Mouse (Mus musculus) kidney, adult 2 months (tissue): ENCODE measurements at regions not wholly inside any gene's neighbourhood (a gene's known extent, or its start where the extent isn't known, plus 50 kb on each side); places are given as distances from the start of the nearest gene placed in this dataset.

ENCODE experiments used
- DNase-seq: peaks from one replicate; pipeline ENCODE4 v3.0.0; 2021
- H3K27ac ChIP-seq: fragments of 200-500 bp; 2 replicates; pipeline ENCODE4 v1.5.1; 2012; ENCODE audit warnings: low read depth, low read length, control low read depth, inconsistent platforms; ENCODE audit not compliant: insufficient read depth
- H3K27me3 ChIP-seq: fragments of 200-500 bp; replicated peaks from 2 replicates; pipeline ENCODE4 v1.6.1; 2012; ENCODE audit warnings: mild to moderate bottlenecking, moderate library complexity, low read length, inconsistent platforms; ENCODE audit not compliant: control insufficient read depth, insufficient read depth
- H3K36me3 ChIP-seq: fragments of 200-500 bp; 2 replicates; pipeline ENCODE4 v1.6.1; 2012; ENCODE audit warnings: mild to moderate bottlenecking, moderate library complexity, low read length, inconsistent platforms; ENCODE audit not compliant: control insufficient read depth, insufficient read depth
- H3K4me1 ChIP-seq: fragments of 200-500 bp; 2 replicates; pipeline ENCODE4 v1.6.1; 2011; ENCODE audit warnings: low read length; ENCODE audit not compliant: control insufficient read depth, insufficient read depth
- H3K4me3 ChIP-seq: fragments of 200-500 bp; 2 replicates; pipeline ENCODE4 v1.5.1; 2011; ENCODE audit warnings: mild to moderate bottlenecking, low read depth, low read length, control low read depth; ENCODE audit not compliant: insufficient read depth
- CTCF ChIP-seq: fragments of 200-500 bp; conservative IDR thresholded peaks from 2 replicates; pipeline ENCODE4 v1.5.1; 2011; ENCODE audit warnings: low read depth, mild to moderate bottlenecking, control low read depth, low read length, moderate library complexity, mixed read lengths; ENCODE audit not compliant: insufficient read depth, insufficient read length
- POLR2A ChIP-seq: fragments of 200-500 bp; IDR thresholded peaks from one replicate; pipeline ENCODE4 v1.6.1; 2011; ENCODE audit warnings: low read depth, low read length, control low read depth
- WGBS: fragments of 180-500 bp; shearing (Covaris S2); methylation state at CpG from one replicate; pipeline ENCODE4 v1.1.7; 2018; 5-methylcytosine and 5-hydroxymethylcytosine counted together

DNA sequence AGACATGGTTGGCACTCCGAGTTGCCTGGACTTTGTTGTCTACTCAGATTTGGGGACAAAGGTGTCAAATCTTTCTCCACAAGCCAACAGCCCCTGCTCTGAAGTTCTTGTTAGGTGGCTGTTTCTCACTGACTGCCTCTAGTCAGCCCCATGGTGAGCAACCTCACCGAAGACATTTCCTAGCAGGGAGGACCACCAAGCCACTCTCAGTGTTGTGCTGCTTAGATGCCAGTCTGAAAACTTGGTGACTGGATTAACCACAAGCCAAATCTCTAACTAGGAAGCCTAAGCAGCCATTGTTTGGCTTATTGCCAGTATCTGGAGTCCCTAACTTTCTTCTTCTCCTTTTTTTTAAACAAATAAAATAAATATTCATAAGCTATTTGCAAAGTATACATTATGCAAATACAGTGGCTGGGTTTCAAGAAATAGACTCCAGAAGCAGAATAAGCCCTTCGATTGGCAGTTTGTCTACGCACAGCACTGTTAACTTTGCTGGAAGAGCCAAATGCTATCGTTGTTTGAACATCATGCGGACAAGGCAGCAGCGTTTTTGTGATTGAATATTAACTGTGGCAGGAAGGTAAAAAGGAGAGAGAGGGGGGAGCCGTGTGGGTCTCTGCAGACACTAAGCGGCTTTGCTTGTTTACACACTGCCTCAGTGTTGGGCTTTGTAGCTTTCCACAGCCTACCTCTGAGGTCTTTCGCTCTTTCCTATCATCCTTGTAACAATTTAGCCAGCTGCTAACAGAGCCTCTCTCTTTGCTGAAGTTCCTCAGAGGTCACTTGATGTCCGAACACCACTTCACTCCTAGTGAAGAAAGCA is 257.4 kb downstream of the Disc1 start:
- DNase-seq = no peak
- WGBS = 44% methylated on average over 11 of the region's 11 CpGs
- TF ChIP-seq CTCF (no peak), POLR2A (no peak)

More for the DNA sequence above, 257.4 kb downstream of the Disc1 start:
- H3K36me3 ChIP-seq = no peaks in the 10 kb centered on the region
- no peak overlapping the region for H3K4me3 ChIP-seq
- no peaks in the 10 kb centered on the region for H3K27me3 ChIP-seq
- H3K27ac ChIP-seq = no peak overlapping the region
- no peaks in the 10 kb centered on the region; the same call in 1 of the 2 replicates for H3K4me1 ChIP-seq
